Mouse (Mus musculus): ENCODE data around the gene Zfhx3. TPM values are rescaled to one million over a fixed set of nuclear protein-coding genes. Genes with fewer than 3 reads are reported as not detected.
A peak's percentile ranks its signal among the peaks of the same experiment; 100 is the strongest.

Zfhx3 gene
- polyA plus RNA-seq, 1 experiment from 2014 or later, result 9.2 TPM

DNA sequence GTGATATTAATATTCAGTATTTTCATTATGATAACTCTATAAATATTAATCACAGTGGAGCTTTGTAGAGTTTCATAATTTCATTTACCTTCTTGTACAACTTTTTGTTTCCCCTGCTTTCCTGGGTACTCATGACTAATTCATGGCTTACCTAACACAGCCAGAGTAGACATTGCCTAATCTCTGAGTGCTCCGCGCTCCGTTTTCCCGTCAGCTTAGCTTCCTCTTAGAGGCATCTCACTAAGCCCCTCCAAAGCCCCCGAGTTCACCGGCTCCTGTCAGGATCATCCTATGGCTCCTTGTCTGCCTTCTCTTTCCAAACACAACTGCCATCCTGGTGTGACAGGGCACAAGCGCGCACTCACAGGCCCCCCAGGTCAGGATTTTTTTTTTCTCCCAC is 916.6 kb downstream of the Zfhx3 start:
- Histone ChIP-seq H3K27ac (no peak overlapping the region), H3K4me3 (replicated peaks) (no peak overlapping the region), H3K9ac (no peak overlapping the region), H3K27me3 (no peaks in the 10 kb centered on the region), H3K4me1 (peaks cover 21% of the 10 kb centered on the region), H3K4me2 (no peak overlapping the region), H3K9me3 (replicated peaks) (no peaks in the 10 kb centered on the region), H3K36me3 (peaks cover 25% of the 10 kb centered on the region)
- no peak for ATAC-seq (replicated peaks; ENCODE audit: low FRiP score)
- 82% methylated on average over 8 of the region's 8 CpGs for WGBS

DNA sequence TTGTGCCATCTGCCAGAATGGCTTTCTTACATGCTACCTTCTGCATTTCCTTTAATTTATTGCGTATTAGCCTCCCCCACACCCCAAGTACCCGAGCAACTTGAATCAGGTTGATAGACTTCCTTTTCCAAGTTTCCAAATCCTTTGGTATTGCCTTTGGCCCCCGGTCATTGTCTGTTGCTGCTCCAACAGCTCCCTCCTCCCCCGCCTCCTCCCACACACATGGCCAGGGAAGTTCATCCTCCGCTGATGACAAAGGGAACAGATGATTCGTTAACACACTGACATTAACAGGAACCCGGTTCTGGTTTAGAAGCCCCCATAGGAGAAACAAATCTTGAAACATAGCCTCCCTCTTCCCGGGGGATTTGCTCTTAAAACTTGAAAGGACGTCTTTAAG is 917.5 kb downstream of the Zfhx3 start:
- H3K4me2 ChIP-seq, result peak overlapping the region; percentile 40
- H3K9ac ChIP-seq, result no peak overlapping the region
- no peak overlapping the region for H3K4me3 ChIP-seq (replicated peaks)
- H3K9me3 ChIP-seq (replicated peaks), result no peaks in the 10 kb centered on the region
- H3K4me1 ChIP-seq, result peaks cover 23% of the 10 kb centered on the region
- no peaks in the 10 kb centered on the region for H3K27me3 ChIP-seq
- H3K27ac ChIP-seq, result 0 out of 2 replicates have a peak overlapping the region, but pooled peaks have one; percentile 23
- peaks cover 25% of the 10 kb centered on the region for H3K36me3 ChIP-seq
- 0 out of 2 replicates have a peak, but pooled peaks have one; percentile 7 for ATAC-seq (replicated peaks; ENCODE audit: low FRiP score)
- WGBS, result 17% methylated on average over 9 of the region's 9 CpGs

DNA sequence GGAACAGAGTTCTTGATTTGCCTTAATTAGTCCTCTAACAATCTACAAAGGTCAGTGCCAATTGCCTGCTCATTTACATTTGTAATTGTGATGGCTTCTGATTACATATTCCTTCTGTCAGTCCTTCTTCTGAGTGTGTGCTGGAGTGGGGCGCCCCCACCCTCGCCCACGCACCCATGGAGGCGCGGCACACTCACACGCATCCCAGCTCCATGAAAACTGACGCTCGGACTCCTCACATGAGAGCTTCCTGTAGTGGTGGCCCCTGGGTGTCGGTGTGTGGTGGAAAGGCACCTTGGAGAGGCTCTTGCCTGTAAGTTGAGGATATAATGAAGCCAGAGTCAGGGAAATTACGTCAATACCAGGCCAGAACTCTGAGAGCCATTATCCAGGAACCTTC is 921.0 kb downstream of the Zfhx3 start:
- no peaks in the 10 kb centered on the region for H3K27me3 ChIP-seq
- peaks cover 8% of the 10 kb centered on the region; the same call in 1 of the 2 replicates for H3K36me3 ChIP-seq
- H3K4me2 ChIP-seq, result no peak overlapping the region
- 88% methylated on average over 10 of the region's 10 CpGs for WGBS
- no peak overlapping the region for H3K9ac ChIP-seq
- H3K27ac ChIP-seq, result no peak overlapping the region
- no peaks in the 10 kb centered on the region for H3K9me3 ChIP-seq (replicated peaks)
- ATAC-seq (replicated peaks; ENCODE audit: low FRiP score), result no peak
- H3K4me1 ChIP-seq, result peaks cover 57% of the 10 kb centered on the region
- no peak overlapping the region for H3K4me3 ChIP-seq (replicated peaks)

DNA sequence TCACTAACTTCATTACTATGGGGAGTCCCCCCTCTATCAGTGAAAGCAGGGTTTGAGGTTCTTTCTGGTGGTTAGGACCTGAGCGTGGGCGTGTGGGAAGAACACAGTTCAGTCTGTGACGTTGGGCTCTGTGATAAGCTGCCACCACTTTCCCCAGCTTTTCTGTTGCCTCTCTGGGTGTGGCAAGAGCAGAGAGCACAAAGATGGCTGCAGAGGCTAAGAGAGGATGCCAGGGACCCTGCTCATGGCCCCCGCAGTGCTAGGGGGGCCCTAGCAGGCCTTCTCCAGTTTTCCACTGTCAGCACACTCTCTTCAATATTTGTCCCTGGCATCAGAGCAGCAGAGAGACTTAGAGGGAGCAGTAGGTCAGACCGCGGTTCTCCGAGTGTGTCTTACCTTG is 924.0 kb downstream of the Zfhx3 start:
- Histone ChIP-seq H3K4me2 (no peak overlapping the region), H3K9ac (no peak overlapping the region), H3K27ac (no peak overlapping the region), H3K36me3 (peaks cover 5% of the 10 kb centered on the region; the same call in 1 of the 2 replicates), H3K9me3 (replicated peaks) (no peaks in the 10 kb centered on the region), H3K4me1 (peaks cover 63% of the 10 kb centered on the region), H3K4me3 (replicated peaks) (no peak overlapping the region), H3K27me3 (no peaks in the 10 kb centered on the region)
- WGBS, result 81% methylated on average over 7 of the region's 7 CpGs
- ATAC-seq (replicated peaks; ENCODE audit: low FRiP score), result 0 out of 2 replicates have a peak, but pooled peaks have one; percentile 7

DNA sequence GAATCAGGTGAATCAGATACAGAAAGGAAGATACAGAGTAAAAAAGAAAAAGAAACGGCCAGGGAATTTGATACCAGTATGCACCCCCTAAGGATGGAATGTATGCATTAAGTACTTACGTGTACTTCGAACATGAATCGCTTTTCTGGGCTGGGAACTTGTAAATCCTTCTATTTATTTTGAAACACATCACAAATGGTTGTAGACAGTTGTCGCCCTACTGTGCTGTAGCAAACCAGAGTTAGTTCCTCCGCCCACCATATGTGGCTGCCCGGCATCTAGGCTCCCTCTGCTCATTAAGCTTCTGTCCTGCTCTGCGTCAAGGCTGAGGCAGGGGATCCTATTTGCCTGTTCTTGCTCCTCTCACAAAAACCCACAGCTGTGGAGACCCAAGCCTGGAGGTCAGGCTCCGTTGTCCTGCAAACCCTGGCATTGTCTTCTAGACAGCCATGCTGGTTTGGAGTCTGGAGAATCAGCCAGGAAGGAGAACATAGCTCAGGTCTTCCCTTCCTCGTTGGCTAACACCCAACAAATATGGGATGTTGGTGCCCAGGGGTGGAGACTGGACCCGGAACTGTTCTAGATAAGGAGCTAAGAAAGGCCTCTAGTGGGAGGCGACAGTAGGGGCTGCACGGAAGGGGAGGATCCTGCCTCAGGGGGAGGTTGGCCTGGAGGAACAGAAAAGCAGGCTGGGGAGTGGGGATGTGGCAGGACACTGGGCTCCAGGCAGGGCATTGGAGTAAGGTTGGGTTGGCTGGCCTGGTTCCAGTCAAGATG is 925.2 kb downstream of the Zfhx3 start:
- Histone ChIP-seq H3K4me1 (peaks cover 63% of the 10 kb centered on the region), H3K4me3 (replicated peaks) (no peak overlapping the region), H3K36me3 (peaks cover 5% of the 10 kb centered on the region; the same call in 1 of the 2 replicates)

DNA sequence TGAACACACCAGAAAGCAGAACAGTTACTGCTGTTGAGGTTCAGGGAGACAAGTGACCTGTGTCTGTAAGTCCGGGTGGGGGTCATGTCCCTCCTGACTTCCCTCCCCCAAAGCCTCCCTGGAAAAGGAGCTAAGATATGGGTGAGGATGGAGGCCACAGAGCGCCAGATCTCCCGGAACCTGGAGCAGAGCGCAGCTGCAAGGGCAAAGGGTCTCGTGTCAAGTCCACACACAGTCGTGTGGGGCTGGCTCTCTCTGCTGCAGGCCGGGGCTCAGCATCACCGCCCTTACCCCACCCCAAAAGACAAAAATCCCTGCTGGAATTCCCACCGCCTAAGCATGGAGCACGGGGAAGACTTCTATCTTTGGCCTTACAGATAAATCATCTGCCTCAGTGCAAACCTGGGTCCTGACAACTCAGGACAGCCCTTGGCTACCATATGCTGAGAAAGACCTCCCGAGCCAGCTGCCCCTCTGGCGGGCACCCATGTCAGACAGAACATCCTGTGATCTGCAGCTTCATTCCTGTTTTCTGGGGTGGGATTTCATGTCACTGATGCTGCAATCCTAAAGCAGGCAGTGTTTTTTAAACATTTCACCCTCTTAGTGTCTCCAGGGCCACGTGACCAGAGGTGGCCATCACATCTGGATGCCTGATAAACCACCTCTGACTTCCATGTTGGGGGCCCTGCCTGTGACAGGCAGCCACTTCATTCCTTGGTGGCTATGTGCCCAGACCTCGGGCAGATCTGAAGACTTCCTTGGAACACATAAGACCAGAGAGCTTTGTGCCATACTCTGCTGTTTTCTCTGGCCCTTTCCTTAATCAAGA is 926.0 kb downstream of the Zfhx3 start:
- Histone ChIP-seq H3K4me2 (no peak overlapping the region), H3K9me3 (replicated peaks) (no peaks in the 10 kb centered on the region), H3K27me3 (no peaks in the 10 kb centered on the region), H3K36me3 (peaks cover 3% of the 10 kb centered on the region; the same call in 1 of the 2 replicates), H3K4me1 (peaks cover 63% of the 10 kb centered on the region), H3K27ac (no peak overlapping the region), H3K9ac (no peak overlapping the region), H3K4me3 (replicated peaks) (no peak overlapping the region)
- 0 out of 2 replicates have a peak, but pooled peaks have one; percentile 34 for ATAC-seq (replicated peaks; ENCODE audit: low FRiP score)
- WGBS, result 63% methylated on average over 14 of the region's 14 CpGs

More for the DNA sequence above, 925.2 kb downstream of the Zfhx3 start:
- ATAC-seq (replicated peaks; ENCODE audit: low FRiP score), result 0 out of 2 replicates have a peak, but pooled peaks have one; percentile 20
- H3K9me3 ChIP-seq (replicated peaks), result no peaks in the 10 kb centered on the region
- H3K27me3 ChIP-seq, result no peaks in the 10 kb centered on the region
- H3K4me2 ChIP-seq, result no peak overlapping the region
- H3K27ac ChIP-seq, result no peak overlapping the region
- H3K9ac ChIP-seq, result no peak overlapping the region
- WGBS, result 64% methylated on average over 13 of the region's 13 CpGs

DNA sequence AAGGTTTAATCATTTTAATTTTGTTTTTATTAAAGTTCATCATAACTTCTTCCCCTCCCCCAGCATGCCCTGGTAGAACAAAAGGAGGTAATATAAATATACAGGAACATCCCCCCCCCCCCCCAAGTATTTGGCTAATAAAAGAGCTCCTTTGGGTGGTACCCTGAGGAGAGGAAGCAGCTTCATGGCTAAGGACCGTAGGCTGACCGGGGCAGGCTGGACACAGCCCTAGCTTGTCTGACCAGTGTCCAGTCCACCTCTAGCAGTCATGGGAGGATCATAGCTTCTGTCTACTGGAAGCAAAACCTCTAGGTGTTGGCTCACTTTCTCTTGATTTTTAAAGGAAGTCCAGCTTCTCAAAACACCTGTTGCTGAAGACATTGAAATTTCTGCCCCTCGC is 927.0 kb downstream of the Zfhx3 start:
- no peaks in the 10 kb centered on the region for H3K27me3 ChIP-seq
- H3K9ac ChIP-seq, result no peak overlapping the region
- no peak overlapping the region for H3K4me3 ChIP-seq (replicated peaks)
- 68% methylated on average over 3 of the region's 3 CpGs for WGBS
- H3K27ac ChIP-seq, result no peak overlapping the region
- no peak for ATAC-seq (replicated peaks; ENCODE audit: low FRiP score)
- peaks cover 62% of the 10 kb centered on the region for H3K4me1 ChIP-seq
- no peaks in the 10 kb centered on the region for H3K9me3 ChIP-seq (replicated peaks)
- 0 out of 2 replicates have a peak, but pooled peaks cover 7% of the 10 kb centered on the region for H3K36me3 ChIP-seq
- H3K4me2 ChIP-seq, result no peak overlapping the region

DNA sequence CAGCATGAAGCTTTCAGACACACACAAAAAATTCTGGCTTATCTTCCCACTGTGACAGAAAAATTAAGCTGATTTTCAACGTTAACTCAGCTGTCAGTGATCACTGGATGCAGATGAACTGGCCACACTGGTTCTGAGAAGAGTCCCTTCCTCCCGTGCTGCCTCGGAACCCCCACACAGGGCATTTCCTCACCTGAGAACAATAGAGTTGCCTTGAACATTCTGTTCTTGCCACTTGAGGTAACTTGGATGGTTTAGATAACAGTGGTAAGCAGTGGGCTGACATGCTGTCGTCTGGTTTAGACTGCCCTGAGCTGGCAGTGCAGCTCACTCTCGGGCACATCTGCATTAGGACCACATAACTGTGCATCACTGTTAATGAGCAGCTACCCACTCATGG is 927.5 kb downstream of the Zfhx3 start:
- ATAC-seq (replicated peaks; ENCODE audit: low FRiP score), result no peak; the same call in 1 of the 2 replicates
- Histone ChIP-seq H3K4me1 (peaks cover 57% of the 10 kb centered on the region), H3K4me3 (replicated peaks) (no peak overlapping the region), H3K27ac (no peak overlapping the region), H3K4me2 (no peak overlapping the region), H3K27me3 (no peaks in the 10 kb centered on the region), H3K36me3 (0 out of 2 replicates have a peak, but pooled peaks cover 7% of the 10 kb centered on the region), H3K9me3 (replicated peaks) (no peaks in the 10 kb centered on the region), H3K9ac (no peak overlapping the region)
- WGBS, result 63% methylated on average over 5 of the region's 5 CpGs

DNA sequence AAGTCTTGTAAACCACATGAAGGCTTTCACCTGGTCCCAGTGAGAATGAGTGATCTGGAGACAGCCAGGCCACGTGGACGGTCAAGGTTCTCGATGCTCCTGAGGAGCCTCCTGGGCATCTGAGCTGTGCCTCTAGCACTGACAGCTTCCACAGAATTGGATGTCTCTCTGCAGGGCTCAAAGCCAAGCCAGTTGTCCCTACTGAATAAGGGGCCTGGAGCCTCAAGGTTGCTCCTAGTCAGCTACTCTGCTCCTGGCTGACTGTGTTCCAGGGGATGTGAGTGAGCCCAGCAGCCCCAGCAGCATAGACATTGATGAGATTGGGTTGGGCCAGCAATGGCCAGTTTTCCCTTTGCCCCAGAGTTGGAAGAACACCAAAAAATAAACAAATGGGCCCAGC is 927.9 kb downstream of the Zfhx3 start:
- Histone ChIP-seq H3K9me3 (replicated peaks) (no peaks in the 10 kb centered on the region), H3K27ac (no peak overlapping the region), H3K4me1 (peaks cover 53% of the 10 kb centered on the region), H3K4me3 (replicated peaks) (no peak overlapping the region), H3K27me3 (no peaks in the 10 kb centered on the region), H3K4me2 (no peak overlapping the region), H3K9ac (no peak overlapping the region), H3K36me3 (0 out of 2 replicates have a peak, but pooled peaks cover 7% of the 10 kb centered on the region)
- ATAC-seq (replicated peaks; ENCODE audit: low FRiP score), result no peak
- 80% methylated on average over 3 of the region's 3 CpGs for WGBS

DNA sequence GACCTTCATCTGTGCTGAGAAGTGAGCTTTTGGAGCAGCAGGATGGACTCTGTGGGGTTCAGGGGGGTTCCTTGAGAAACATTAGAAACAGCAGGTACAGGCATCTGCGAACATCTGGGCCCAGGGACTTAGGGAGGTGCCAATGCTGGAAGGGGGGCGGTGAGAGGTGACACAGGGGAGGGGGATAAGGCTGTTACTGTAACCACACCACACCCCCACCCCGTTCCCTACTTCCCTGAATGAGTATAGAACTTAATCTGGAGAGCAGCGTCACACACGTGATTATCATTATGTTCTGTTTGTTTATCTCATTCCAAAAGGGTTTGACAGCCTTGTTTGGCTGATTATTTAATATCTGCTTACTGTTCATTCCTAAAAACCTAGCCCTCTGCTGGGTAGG is 933.3 kb downstream of the Zfhx3 start:
- no peaks in the 10 kb centered on the region for H3K9me3 ChIP-seq (replicated peaks)
- no peak overlapping the region for H3K4me2 ChIP-seq
- H3K36me3 ChIP-seq, result 0 out of 2 replicates have a peak, but pooled peaks cover 7% of the 10 kb centered on the region
- H3K4me1 ChIP-seq, result peaks cover 2% of the 10 kb centered on the region; the same call in 1 of the 2 replicates
- no peak overlapping the region for H3K4me3 ChIP-seq (replicated peaks)
- WGBS, result 89% methylated on average over 5 of the region's 5 CpGs
- ATAC-seq (replicated peaks; ENCODE audit: low FRiP score), result no peak
- no peak overlapping the region for H3K9ac ChIP-seq
- H3K27me3 ChIP-seq, result no peaks in the 10 kb centered on the region
- no peak overlapping the region for H3K27ac ChIP-seq

DNA sequence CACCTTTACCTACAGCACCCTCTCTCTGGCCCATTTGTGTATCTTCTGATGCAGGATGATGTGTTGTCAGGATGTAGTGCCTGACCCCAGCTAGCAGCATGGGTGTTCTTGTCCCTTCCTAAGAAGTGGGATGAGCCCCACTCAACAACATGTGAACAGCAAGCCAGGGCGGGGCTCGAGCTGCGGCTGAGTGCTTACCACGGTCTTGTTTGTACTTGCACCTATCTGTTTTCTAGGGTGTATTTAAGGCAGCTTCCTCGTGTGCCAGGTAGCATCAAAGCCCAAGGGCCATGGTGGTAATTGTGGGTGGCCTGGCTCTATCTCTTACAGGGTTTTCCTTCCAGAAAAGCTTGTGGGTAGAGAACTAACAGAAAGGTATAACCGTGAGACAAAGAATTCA is 937.7 kb downstream of the Zfhx3 start:
- H3K27ac ChIP-seq, result no peak overlapping the region
- H3K9ac ChIP-seq, result no peak overlapping the region
- WGBS, result 90% methylated on average over 6 of the region's 6 CpGs
- H3K4me1 ChIP-seq, result peaks cover 8% of the 10 kb centered on the region
- H3K27me3 ChIP-seq, result no peaks in the 10 kb centered on the region
- H3K36me3 ChIP-seq, result no peaks in the 10 kb centered on the region
- no peak for ATAC-seq (replicated peaks; ENCODE audit: low FRiP score)
- no peak overlapping the region for H3K4me2 ChIP-seq
- no peaks in the 10 kb centered on the region for H3K9me3 ChIP-seq (replicated peaks)
- no peak overlapping the region for H3K4me3 ChIP-seq (replicated peaks)

DNA sequence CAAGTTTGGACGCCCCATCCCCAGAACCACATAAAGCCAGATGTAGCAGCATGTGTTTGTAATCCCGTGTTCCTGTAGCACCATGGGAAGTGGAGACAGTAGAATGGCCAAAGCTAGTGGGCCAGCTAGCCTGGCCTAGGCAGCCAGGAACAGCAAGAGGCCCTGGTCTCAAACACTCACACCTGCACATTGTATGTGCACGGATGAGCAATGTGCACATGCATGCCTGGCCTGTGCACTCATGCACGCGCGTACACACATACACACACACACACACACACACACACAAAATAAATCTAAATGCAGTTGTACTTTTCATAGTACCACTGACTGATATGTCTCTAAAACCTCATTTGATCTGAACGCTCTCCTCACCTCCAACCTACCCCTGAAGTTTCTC is 938.9 kb downstream of the Zfhx3 start:
- no peak for ATAC-seq (replicated peaks; ENCODE audit: low FRiP score)
- Histone ChIP-seq H3K4me2 (no peak overlapping the region), H3K9me3 (replicated peaks) (no peaks in the 10 kb centered on the region), H3K4me3 (replicated peaks) (no peak overlapping the region), H3K4me1 (peaks cover 14% of the 10 kb centered on the region), H3K9ac (no peak overlapping the region), H3K27me3 (no peaks in the 10 kb centered on the region), H3K27ac (no peak overlapping the region), H3K36me3 (no peaks in the 10 kb centered on the region)
- 94% methylated on average over 7 of the region's 7 CpGs for WGBS
